Mouse (Mus musculus): ENCODE data around the gene Olfr523. TPM values are rescaled to one million over a fixed set of nuclear protein-coding genes. Genes with fewer than 3 reads are reported as not detected.

Olfr523 gene
- total and polyA plus RNA-seq, 3 experiments = not detected

- Histone ChIP-seq H3K4me2 (ENCODE audit: insufficient read depth, low read depth, poor library complexity, severe bottlenecking) (no peak overlapping the region), H3K4me1 (ENCODE audit: control insufficient read depth in 1 of 2, insufficient read depth in 2 of 2) (no peaks in the 10 kb centered on the region), H3K36me3 (replicated peaks in 1 of 2; ENCODE audit: control insufficient read depth in 1 of 2, insufficient read depth in 1 of 2, low read length in 1 of 2) (no peaks in the 10 kb centered on the region), H3K9me3 (replicated peaks; ENCODE audit: low read length) (no peaks in the 10 kb centered on the region), H3K9ac (ENCODE audit: insufficient read depth, low read depth) (no peak overlapping the region), H3K27ac (ENCODE audit: insufficient read depth, low read depth) (no peak overlapping the region), H3K4me3 (replicated peaks in 1 of 3; ENCODE audit: low read depth in 2 of 3, low read length in 2 of 3, poor library complexity in 1 of 3) (no peak overlapping the region), H3K27me3 (replicated peaks) (peaks cover 82% of the 10 kb centered on the region), H3K79me2 (replicated peaks; ENCODE audit: control insufficient read depth, extremely low read depth, insufficient read depth, poor library complexity, severe bottlenecking) (no peaks in the 10 kb centered on the region)
- dilution Hi-C loops (cut with MboI; ENCODE audit: extremely low pct_ligation_motif_present, extremely low pct_unique_long_range_greater_than_20kb, low sequenced_read_pairs) = no loop called here
- TF ChIP-seq ZKSCAN1 (IDR thresholded peaks at IDR 0.05; ENCODE audit: borderline replicate concordance, low read depth, low read length) (no peak), RAD21 (IDR thresholded peaks at IDR 0.05; ENCODE audit: low read depth, low read length) (no peak), USF1 (IDR thresholded peaks at IDR 0.05; ENCODE audit: low read depth, low read length) (no peak)
- no peak for DNase-seq (ENCODE audit: extremely low read depth)
- in situ Hi-C loops (cut with MboI; ENCODE audit: low pct_ligation_motif_present, low pct_unique_long_range_greater_than_20kb, low sequenced_read_pairs) = no loop called here
These were observed 51.2 kb downstream of the Olfr523 start for GRCm38 (mm10) chr7:140224209-140224608.

Other genes with a start within 250 kb of the Olfr523 start
Only the 20 nearest of the 23 such genes appear.
- gene 6430531B16Rik, start 194.5 kb upstream of the Olfr523 start, total RNA-seq (2012; rRNA removed) = 0.13 and 0.38 TPM in 2 replicates
- not detected in 2 replicates for gene 6430531B16Rik, start 194.5 kb upstream of the Olfr523 start, total RNA-seq (2014; rRNA removed)
- gene 6430531B16Rik, start 194.5 kb upstream of the Olfr523 start, polyA plus RNA-seq (2012; ENCODE audit: insufficient read length, low read depth) = 0.21 and 0.33 TPM in 2 replicates
- 61.4 and 63.7 TPM in 2 replicates for gene Adam8, start 180.7 kb upstream of the Olfr523 start, total RNA-seq (2012; rRNA removed)
- 46.5 and 51.0 TPM in 2 replicates for gene Adam8, start 180.7 kb upstream of the Olfr523 start, total RNA-seq (2014; rRNA removed)
- gene Adam8, start 180.7 kb upstream of the Olfr523 start, polyA plus RNA-seq (2012; ENCODE audit: insufficient read length, low read depth) = 43.7 and 46.3 TPM in 2 replicates
- gene Zfp511, start 136.8 kb upstream of the Olfr523 start, total RNA-seq (2012; rRNA removed) = 44.4 and 44.6 TPM in 2 replicates
- 41.4 and 43.8 TPM in 2 replicates for gene Zfp511, start 136.8 kb upstream of the Olfr523 start, total RNA-seq (2014; rRNA removed)
- gene Zfp511, start 136.8 kb upstream of the Olfr523 start, polyA plus RNA-seq (2012; ENCODE audit: insufficient read length, low read depth) = 50.1 and 52.2 TPM in 2 replicates
- 40.1 and 42.5 TPM in 2 replicates for gene Tubgcp2, start 136.5 kb upstream of the Olfr523 start, total RNA-seq (2012; rRNA removed)
- 50.4 and 50.6 TPM in 2 replicates for gene Tubgcp2, start 136.5 kb upstream of the Olfr523 start, total RNA-seq (2014; rRNA removed)
- gene Tubgcp2, start 136.5 kb upstream of the Olfr523 start, polyA plus RNA-seq (2012; ENCODE audit: insufficient read length, low read depth) = 39.5 and 46.7 TPM in 2 replicates
- not detected in 2 replicates for gene Msx3, start 124.1 kb upstream of the Olfr523 start, total RNA-seq (2012; rRNA removed)
- gene Msx3, start 124.1 kb upstream of the Olfr523 start, total RNA-seq (2014; rRNA removed) = not detected in 2 replicates
- not detected in 2 replicates for gene Msx3, start 124.1 kb upstream of the Olfr523 start, polyA plus RNA-seq (2012; ENCODE audit: insufficient read length, low read depth)
- gene Caly, start 90.7 kb upstream of the Olfr523 start, total RNA-seq (2012; rRNA removed) = not detected in 2 replicates
- not detected in 2 replicates for gene Caly, start 90.7 kb upstream of the Olfr523 start, total RNA-seq (2014; rRNA removed)
- not detected in 2 replicates for gene Caly, start 90.7 kb upstream of the Olfr523 start, polyA plus RNA-seq (2012; ENCODE audit: insufficient read length, low read depth)
- gene Prap1, start 79.8 kb upstream of the Olfr523 start, total RNA-seq (2012; rRNA removed) = not detected in 2 replicates
- gene Prap1, start 79.8 kb upstream of the Olfr523 start, total RNA-seq (2014; rRNA removed) = not detected in 2 replicates
- not detected in 2 replicates for gene Prap1, start 79.8 kb upstream of the Olfr523 start, polyA plus RNA-seq (2012; ENCODE audit: insufficient read length, low read depth)
- gene Fuom, start 70.8 kb upstream of the Olfr523 start, total RNA-seq (2012; rRNA removed) = 0.76 and 1.8 TPM in 2 replicates
- gene Fuom, start 70.8 kb upstream of the Olfr523 start, total RNA-seq (2014; rRNA removed) = not detected in 2 replicates
- 0.64 and 0.86 TPM in 2 replicates for gene Fuom, start 70.8 kb upstream of the Olfr523 start, polyA plus RNA-seq (2012; ENCODE audit: insufficient read length, low read depth)
- 40.0 and 42.3 TPM in 2 replicates for gene Paox, start 57.4 kb upstream of the Olfr523 start, total RNA-seq (2012; rRNA removed)
- gene Paox, start 57.4 kb upstream of the Olfr523 start, total RNA-seq (2014; rRNA removed) = 34.5 and 36.6 TPM in 2 replicates
- gene Paox, start 57.4 kb upstream of the Olfr523 start, polyA plus RNA-seq (2012; ENCODE audit: insufficient read length, low read depth) = 30.4 and 39.7 TPM in 2 replicates
- 39.8 and 43.3 TPM in 2 replicates for gene Echs1, start 56.7 kb upstream of the Olfr523 start, total RNA-seq (2012; rRNA removed)
- 72.0 and 74.4 TPM in 2 replicates for gene Echs1, start 56.7 kb upstream of the Olfr523 start, total RNA-seq (2014; rRNA removed)
- 43.8 and 47.8 TPM in 2 replicates for gene Echs1, start 56.7 kb upstream of the Olfr523 start, polyA plus RNA-seq (2012; ENCODE audit: insufficient read length, low read depth)
- 19.3 and 26.6 TPM in 2 replicates for gene Mtg1, start 35.7 kb upstream of the Olfr523 start, total RNA-seq (2012; rRNA removed)
- 20.7 and 29.4 TPM in 2 replicates for gene Mtg1, start 35.7 kb upstream of the Olfr523 start, total RNA-seq (2014; rRNA removed)
- gene Mtg1, start 35.7 kb upstream of the Olfr523 start, polyA plus RNA-seq (2012; ENCODE audit: insufficient read length, low read depth) = 39.6 and 39.8 TPM in 2 replicates
- not detected in 2 replicates for gene Sprn, start 18.3 kb upstream of the Olfr523 start, total RNA-seq (2012; rRNA removed)
- not detected in 2 replicates for gene Sprn, start 18.3 kb upstream of the Olfr523 start, total RNA-seq (2014; rRNA removed)
- gene Sprn, start 18.3 kb upstream of the Olfr523 start, polyA plus RNA-seq (2012; ENCODE audit: insufficient read length, low read depth) = not detected in 2 replicates
- gene Olfr522, start 8.5 kb upstream of the Olfr523 start, total RNA-seq (2012; rRNA removed) = not detected in 2 replicates
- gene Olfr522, start 8.5 kb upstream of the Olfr523 start, total RNA-seq (2014; rRNA removed) = not detected in 2 replicates
- not detected in 2 replicates for gene Olfr522, start 8.5 kb upstream of the Olfr523 start, polyA plus RNA-seq (2012; ENCODE audit: insufficient read length, low read depth)
- not detected in 2 replicates for gene Olfr524, start 32.7 kb downstream of the Olfr523 start, total RNA-seq (2012; rRNA removed)
- not detected in 2 replicates for gene Olfr524, start 32.7 kb downstream of the Olfr523 start, total RNA-seq (2014; rRNA removed)
- not detected in 2 replicates for gene Olfr524, start 32.7 kb downstream of the Olfr523 start, polyA plus RNA-seq (2012; ENCODE audit: insufficient read length, low read depth)
- gene Cd163l1, start 45.0 kb downstream of the Olfr523 start, total RNA-seq (2012; rRNA removed) = not detected in 2 replicates
- gene Cd163l1, start 45.0 kb downstream of the Olfr523 start, total RNA-seq (2014; rRNA removed) = not detected in 2 replicates
- not detected in 2 replicates for gene Cd163l1, start 45.0 kb downstream of the Olfr523 start, polyA plus RNA-seq (2012; ENCODE audit: insufficient read length, low read depth)
- gene 5830411N06Rik, start 74.1 kb downstream of the Olfr523 start, total RNA-seq (2012; rRNA removed) = not detected in 2 replicates
- not detected in 2 replicates for gene 5830411N06Rik, start 74.1 kb downstream of the Olfr523 start, total RNA-seq (2014; rRNA removed)
- gene 5830411N06Rik, start 74.1 kb downstream of the Olfr523 start, polyA plus RNA-seq (2012; ENCODE audit: insufficient read length, low read depth) = not detected in 2 replicates
- gene Olfr525, start 147.6 kb downstream of the Olfr523 start, total RNA-seq (2012; rRNA removed) = not detected in 2 replicates
- not detected in 2 replicates for gene Olfr525, start 147.6 kb downstream of the Olfr523 start, total RNA-seq (2014; rRNA removed)
- not detected in 2 replicates for gene Olfr525, start 147.6 kb downstream of the Olfr523 start, polyA plus RNA-seq (2012; ENCODE audit: insufficient read length, low read depth)
- not detected in 2 replicates for gene Olfr527, start 160.8 kb downstream of the Olfr523 start, total RNA-seq (2012; rRNA removed)
- not detected in 2 replicates for gene Olfr527, start 160.8 kb downstream of the Olfr523 start, total RNA-seq (2014; rRNA removed)
- gene Olfr527, start 160.8 kb downstream of the Olfr523 start, polyA plus RNA-seq (2012; ENCODE audit: insufficient read length, low read depth) = not detected in 2 replicates
- gene Olfr60, start 188.5 kb downstream of the Olfr523 start, total RNA-seq (2012; rRNA removed) = not detected in 2 replicates
- gene Olfr60, start 188.5 kb downstream of the Olfr523 start, total RNA-seq (2014; rRNA removed) = not detected in 2 replicates
- gene Olfr60, start 188.5 kb downstream of the Olfr523 start, polyA plus RNA-seq (2012; ENCODE audit: insufficient read length, low read depth) = not detected in 2 replicates
- not detected in 2 replicates for gene Olfr530, start 203.1 kb downstream of the Olfr523 start, total RNA-seq (2012; rRNA removed)
- not detected in 2 replicates for gene Olfr530, start 203.1 kb downstream of the Olfr523 start, total RNA-seq (2014; rRNA removed)
- not detected in 2 replicates for gene Olfr530, start 203.1 kb downstream of the Olfr523 start, polyA plus RNA-seq (2012; ENCODE audit: insufficient read length, low read depth)

All from CH12.LX (cell line).